Mouse (Mus musculus) CH12.LX (cell line): ENCODE measurements around the gene Spata1.

ENCODE experiments used
- CHD2 ChIP-seq: IDR thresholded peaks from 2 replicates; pipeline ENCODE4 v1.6.1; 2011; ENCODE audit warnings: low read length, improper control_type of control experiment
- MYC ChIP-seq: IDR thresholded peaks from 2 replicates; pipeline ENCODE4 v1.6.1; 2011; ENCODE audit warnings: low read depth, mild to moderate bottlenecking, improper control_type of control experiment, low read length

- no peak for TF ChIP-seq CHD2
- TF ChIP-seq MYC, result no peak
These were observed 73.7 kb downstream of the Spata1 start for GRCm38 (mm10) chr3:146425902-146426301.
